Comparison of ENCODE assay signal across 9 mouse cellular contexts in the genomic region with DNA sequence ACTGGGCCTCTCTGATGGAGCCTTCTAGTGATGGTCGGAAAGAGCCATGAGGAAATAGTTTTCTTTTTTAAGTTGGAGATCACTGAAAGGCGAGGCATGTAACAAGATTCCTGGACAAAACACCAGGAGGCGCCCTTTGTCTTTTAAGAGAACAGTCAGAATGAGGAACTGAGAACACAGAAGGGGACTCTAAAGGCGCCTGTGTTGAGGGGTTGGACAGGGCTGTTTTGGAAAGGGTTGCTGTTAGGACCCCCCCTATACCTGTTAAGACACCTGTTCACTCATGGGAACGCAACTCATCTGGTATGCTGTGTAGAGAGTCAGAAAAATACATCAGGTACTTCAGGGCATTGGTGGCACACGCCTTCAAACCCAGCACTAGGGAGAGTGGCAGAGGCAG. TPM values are rescaled to one million over a fixed set of nuclear protein-coding genes. Genes with fewer than 3 reads are reported as not detected.
DNase-seq lines count a peak whose midpoint lies in the region; ATAC-seq and TF ChIP-seq lines count a peak whose summit lies in the region.
"Had no signal": no experiment of that assay in that cellular context is flagged by ENCODE, and none has a peak within 500 bp of the region (broad histone marks: within the 10 kb centered on the region; RNA-seq: fewer than 3 reads in every experiment).

No protein-coding gene starts in this region.

- peaks cover 55% of the 10 kb centered on the region for H3K36me3 ChIP-seq in midbrain, embryonic 10.5 days
- peaks cover 27% of the 10 kb centered on the region for H3K36me3 ChIP-seq in midbrain, embryonic 16.5 days (ENCODE audit: control insufficient read depth, insufficient read depth, low read length)
- H3K36me3 ChIP-seq in midbrain, embryonic 13.5 days: peaks cover 45% of the 10 kb centered on the region

- no peaks in the 10 kb centered on the region for H3K27me3 ChIP-seq in midbrain, embryonic 10.5 days (ENCODE audit: low read depth, poor library complexity, severe bottlenecking)
- no peaks in the 10 kb centered on the region for H3K27me3 ChIP-seq in midbrain, embryonic 16.5 days (ENCODE audit: control insufficient read depth, insufficient read depth, low read depth, low read length)
- H3K27me3 ChIP-seq in midbrain, embryonic 13.5 days: no peaks in the 10 kb centered on the region
- H3K27me3 ChIP-seq: heart, embryonic 15.5 days had no signal

- no peak for TF ChIP-seq POLR2A in cortical plate, adult 2 months (IDR thresholded peaks at IDR 0.05; ENCODE audit: extremely low read depth, insufficient read depth, low read length)

- no peaks in the 10 kb centered on the region for H3K9me3 ChIP-seq in midbrain, embryonic 10.5 days (replicated peaks)
- no peaks in the 10 kb centered on the region for H3K9me3 ChIP-seq in midbrain, embryonic 16.5 days (replicated peaks; ENCODE audit: control insufficient read depth, low read length, poor library complexity, severe bottlenecking)
- H3K9me3 ChIP-seq in midbrain, embryonic 13.5 days: no peaks in the 10 kb centered on the region
- H3K9me3 ChIP-seq: heart, embryonic 15.5 days had no signal

- H3K4me1 ChIP-seq in midbrain, embryonic 10.5 days: peaks cover 30% of the 10 kb centered on the region
- peaks cover 11% of the 10 kb centered on the region for H3K4me1 ChIP-seq in midbrain, embryonic 16.5 days (ENCODE audit: control insufficient read depth, insufficient read depth, low read length)
- H3K4me1 ChIP-seq in cortical plate, adult 2 months (ENCODE audit: control insufficient read depth, insufficient read depth, low read length): 0 out of 2 replicates have a peak, but pooled peaks cover 1% of the 10 kb centered on the region
- peaks cover 32% of the 10 kb centered on the region for H3K4me1 ChIP-seq in midbrain, embryonic 13.5 days (replicated peaks)

- TF ChIP-seq CTCF in cortical plate, adult 2 months (IDR thresholded peaks at IDR 0.05; ENCODE audit: extremely low read depth, insufficient read depth, low read length): peak; percentile 14; the same call in 1 of the 2 replicates

- no peak overlapping the region for H3K9ac ChIP-seq in midbrain, embryonic 16.5 days (ENCODE audit: low read depth, low read length)
- no peak overlapping the region for H3K9ac ChIP-seq in midbrain, embryonic 13.5 days (replicated peaks)
- H3K9ac ChIP-seq: heart, embryonic 15.5 days had no signal

- ATAC-seq in midbrain, embryonic 16.5 days: no peak
- ATAC-seq in midbrain, embryonic 13.5 days: no peak

- peak; percentile 37 to 38 for DNase-seq in cerebellum, adult 18-20 months
- DNase-seq in cerebellum, adult 11 months: no peak
- peak; percentile 25 for DNase-seq in midbrain, embryonic 10.5 days (ENCODE audit: low spot score)
- DNase-seq in kidney, postnatal 10 days: peak; percentile 82
- peak; percentile 76 for DNase-seq in thymus, postnatal 14 days

- H3K27ac ChIP-seq in midbrain, embryonic 10.5 days (replicated peaks): no peak overlapping the region
- no peak overlapping the region for H3K27ac ChIP-seq in midbrain, embryonic 16.5 days (ENCODE audit: low read length)
- H3K27ac ChIP-seq in cortical plate, adult 2 months (ENCODE audit: insufficient read depth, low read length): no peak overlapping the region
- no peak overlapping the region for H3K27ac ChIP-seq in midbrain, embryonic 13.5 days
- H3K27ac ChIP-seq: heart, embryonic 15.5 days had no signal

- 71% methylated on average over 6 of the region's 6 CpGs for WGBS in midbrain, embryonic 10.5 days
- WGBS in midbrain, embryonic 16.5 days: 68% methylated on average over 6 of the region's 6 CpGs
- 65% methylated on average over 6 of the region's 6 CpGs for WGBS in midbrain, embryonic 13.5 days

- no peak overlapping the region for H3K4me3 ChIP-seq in midbrain, embryonic 10.5 days
- H3K4me3 ChIP-seq in midbrain, embryonic 16.5 days (ENCODE audit: low read depth, low read length): no peak overlapping the region
- no peak overlapping the region for H3K4me3 ChIP-seq in cortical plate, adult 2 months (ENCODE audit: insufficient read depth, low read length)
- H3K4me3 ChIP-seq in midbrain, embryonic 13.5 days (replicated peaks): 0 out of 2 replicates have a peak overlapping the region, but pooled peaks have one; percentile 6
- H3K4me3 ChIP-seq: heart, embryonic 15.5 days had no signal

- no peak overlapping the region for H3K4me2 ChIP-seq in midbrain, embryonic 16.5 days (ENCODE audit: low read length)
- H3K4me2 ChIP-seq in midbrain, embryonic 13.5 days (replicated peaks): no peak overlapping the region

RNA-seq across cellular contexts. Expression of gene Tmem116, which starts 1.7 kb away (rescaled TPM):
- 1.4 TPM in 2 replicates for polyA plus RNA-seq in midbrain, embryonic 10.5 days (2016; fragmentation: Nextera tagmentation; extraction: Ambion mirVana)
- 1.9 and 2.2 TPM in 2 replicates for polyA plus RNA-seq in midbrain, embryonic 16.5 days (2015; fragmentation: Nextera tagmentation; extraction: Ambion mirVana)
- 6.8 and 10.7 TPM in 2 replicates for polyA plus RNA-seq in cortical plate, adult 2 months (2012; rRNA removed)
- 1.2 and 1.6 TPM in 2 replicates for polyA plus RNA-seq in midbrain, embryonic 13.5 days (2015; fragmentation: Nextera tagmentation; extraction: Ambion mirVana)

RNA-seq across cellular contexts. Expression of gene Erp29, which starts 2.3 kb away (rescaled TPM):
- 150 and 156 TPM in 2 replicates for polyA plus RNA-seq in midbrain, embryonic 10.5 days (2016; fragmentation: Nextera tagmentation; extraction: Ambion mirVana)
- polyA plus RNA-seq in midbrain, embryonic 16.5 days (2015; fragmentation: Nextera tagmentation; extraction: Ambion mirVana): 174 and 182 TPM in 2 replicates
- 92.1 and 101 TPM in 2 replicates for polyA plus RNA-seq in cortical plate, adult 2 months (2012; rRNA removed)
- polyA plus RNA-seq in midbrain, embryonic 13.5 days (2015; fragmentation: Nextera tagmentation; extraction: Ambion mirVana): 152 and 160 TPM in 2 replicates

RNA-seq across cellular contexts. Expression of gene Naa25, which starts 52.2 kb away (rescaled TPM):
- polyA plus RNA-seq in midbrain, embryonic 10.5 days (2016; fragmentation: Nextera tagmentation; extraction: Ambion mirVana): 52.9 and 54.7 TPM in 2 replicates
- polyA plus RNA-seq in midbrain, embryonic 16.5 days (2015; fragmentation: Nextera tagmentation; extraction: Ambion mirVana): 54.0 and 55.0 TPM in 2 replicates
- polyA plus RNA-seq in cortical plate, adult 2 months (2012; rRNA removed): 21.6 TPM in 2 replicates
- 48.0 and 50.7 TPM in 2 replicates for polyA plus RNA-seq in midbrain, embryonic 13.5 days (2015; fragmentation: Nextera tagmentation; extraction: Ambion mirVana)

RNA-seq across cellular contexts. Expression of gene Adam1b, which starts 53.3 kb away (rescaled TPM):
- 0.04 TPM in 1 of 2 replicates, not detected in the other for polyA plus RNA-seq in midbrain, embryonic 10.5 days (2016; fragmentation: Nextera tagmentation; extraction: Ambion mirVana)
- polyA plus RNA-seq in midbrain, embryonic 16.5 days (2015; fragmentation: Nextera tagmentation; extraction: Ambion mirVana): not detected in 2 replicates
- polyA plus RNA-seq in cortical plate, adult 2 months (2012; rRNA removed): not detected in 2 replicates
- polyA plus RNA-seq in midbrain, embryonic 13.5 days (2015; fragmentation: Nextera tagmentation; extraction: Ambion mirVana): not detected in 2 replicates
